Mouse (Mus musculus) kidney, embryonic 16.5 days (tissue): ENCODE measurements around the gene Bicd2. TPM values are rescaled to one million over a fixed set of nuclear protein-coding genes. Genes with fewer than 3 reads are reported as not detected.

ENCODE experiments used
- ATAC-seq: fragments of 200-750 bp; cut with Nextera tagmentation; 2 replicates; pipeline ENCODE4 v1.8.0; 2017; ENCODE audit warnings: moderate TSS enrichment; ENCODE audit not compliant: low FRiP score, low TSS enrichment
- H3K27ac ChIP-seq: fragments of 300-500 bp; sonication (generic); 2 replicates; pipeline ENCODE4 v1.5.1; 2014; ENCODE audit warnings: low read length
- H3K27me3 ChIP-seq: fragments of 300-500 bp; sonication (generic); 2 replicates; pipeline ENCODE4 v1.6.1; 2014; ENCODE audit warnings: low read length, control low read depth, mixed read lengths; ENCODE audit not compliant: insufficient read depth
- H3K36me3 ChIP-seq: fragments of 300-500 bp; sonication (generic); 2 replicates; pipeline ENCODE4 v1.6.1; 2014; ENCODE audit warnings: low read length, control low read depth, mixed read lengths; ENCODE audit not compliant: insufficient read depth
- H3K4me1 ChIP-seq: fragments of 300-500 bp; sonication (generic); 2 replicates; pipeline ENCODE4 v1.6.1; 2014; ENCODE audit warnings: low read length, control low read depth, mixed read lengths; ENCODE audit not compliant: insufficient read depth
- H3K4me2 ChIP-seq: fragments of 300-500 bp; sonication (generic); replicated peaks from 2 replicates; pipeline ENCODE4 v1.6.1; 2014; ENCODE audit warnings: low read depth, low read length
- H3K4me3 ChIP-seq: fragments of 300-500 bp; sonication (generic); 2 replicates; pipeline ENCODE4 v1.5.1; 2014; ENCODE audit warnings: mild to moderate bottlenecking, low read length
- H3K9ac ChIP-seq: fragments of 300-500 bp; sonication (generic); replicated peaks from 2 replicates; pipeline ENCODE4 v1.6.1; 2014; ENCODE audit warnings: low read length
- H3K9me3 ChIP-seq: fragments of 300-500 bp; sonication (generic); 2 replicates; pipeline ENCODE4 v1.6.1; 2016; ENCODE audit warnings: low read length, control low read depth
- WGBS: fragments of 180-500 bp; shearing (Covaris S2); extraction: QIAGEN DNeasy Blood & Tissue Kit; methylation state at CpG from one replicate; pipeline ENCODE4 v1.1.7; 2014; 5-methylcytosine and 5-hydroxymethylcytosine counted together
- polyA plus RNA-seq: library from polyadenylated mRNA; unstranded; fragments of >200 nt; fragmentation: Nextera tagmentation; extraction: Ambion mirVana; gene quantifications from 2 replicates; pipeline ENCODE4 v1.2.1, GENCODE M21; 2015

The Bicd2 gene
- polyA plus RNA-seq, 1 experiment from 2014 or later: 29.4 TPM

GRCm38 (mm10) chr13:49391374-49391773, 50.0 kb downstream of the Bicd2 start:
- peaks cover 8% of the 10 kb centered on the region; the same call in 1 of the 2 replicates for H3K36me3 ChIP-seq
- WGBS: 97% methylated on average over 2 of the region's 2 CpGs
- H3K9ac ChIP-seq: no peak overlapping the region
- peaks cover 4% of the 10 kb centered on the region; the same call in 1 of the 2 replicates for H3K9me3 ChIP-seq
- no peaks in the 10 kb centered on the region for H3K4me1 ChIP-seq
- no peaks in the 10 kb centered on the region for H3K27me3 ChIP-seq
- no peak overlapping the region for H3K4me3 ChIP-seq
- no peak for ATAC-seq
- H3K27ac ChIP-seq: no peak overlapping the region
- no peak overlapping the region for H3K4me2 ChIP-seq

DNA sequence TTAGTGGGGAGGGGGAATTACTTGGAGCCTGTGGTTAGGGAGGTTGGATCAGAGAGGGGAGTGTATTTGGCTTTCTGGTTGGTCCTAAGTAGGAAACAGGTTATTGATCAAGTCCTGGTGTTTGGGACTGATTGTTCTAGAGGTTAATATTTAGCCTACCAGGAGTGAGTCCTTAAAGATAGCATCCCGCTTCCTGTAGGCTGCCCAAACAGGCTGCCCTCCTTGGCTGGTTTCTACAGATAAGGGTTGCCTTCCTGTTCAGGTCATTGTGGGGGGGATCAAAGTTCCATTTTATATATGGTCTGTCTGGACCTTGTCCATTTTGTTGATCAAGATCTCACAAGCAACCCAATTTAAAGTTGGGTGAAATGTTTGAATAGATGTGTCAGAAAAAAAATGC, 52.2 kb downstream of the Bicd2 start:
- H3K4me3 ChIP-seq: no peak overlapping the region
- ATAC-seq: no peak
- no peaks in the 10 kb centered on the region for H3K4me1 ChIP-seq
- peaks cover 4% of the 10 kb centered on the region; the same call in 1 of the 2 replicates for H3K9me3 ChIP-seq
- WGBS: 86% methylated on average over 1 of the region's 1 CpGs
- H3K4me2 ChIP-seq: no peak overlapping the region
- no peaks in the 10 kb centered on the region; the same call in 1 of the 2 replicates for H3K36me3 ChIP-seq
- no peaks in the 10 kb centered on the region for H3K27me3 ChIP-seq
- H3K27ac ChIP-seq: no peak overlapping the region
- H3K9ac ChIP-seq: no peak overlapping the region

DNA sequence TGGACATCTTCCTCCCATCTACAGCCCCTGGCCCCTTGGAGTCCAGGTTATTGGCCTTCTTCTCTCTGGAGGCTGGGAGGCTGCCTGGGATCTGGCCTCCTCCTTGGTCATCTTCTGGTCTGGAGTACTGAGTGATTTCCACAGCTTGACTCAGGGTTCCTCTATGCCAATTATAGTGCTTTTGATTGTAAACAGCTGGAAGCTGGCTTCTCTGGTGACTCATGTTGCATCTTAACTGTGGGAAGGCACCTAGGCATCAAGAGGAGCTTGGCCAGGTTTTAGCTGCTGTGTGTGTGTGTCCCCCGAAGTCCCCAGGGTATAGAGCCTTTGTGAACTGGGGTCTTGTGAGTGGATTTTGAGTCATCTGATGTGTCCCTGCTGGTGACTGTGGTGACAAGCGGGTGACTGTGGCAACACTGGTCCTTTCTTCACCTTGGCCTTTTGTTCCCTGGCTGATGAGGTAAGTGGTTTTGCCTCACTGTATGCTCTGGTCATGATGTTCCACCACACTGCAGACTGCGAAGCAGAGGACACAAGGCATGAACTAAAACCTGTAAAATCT, 53.6 kb downstream of the Bicd2 start:
- no peaks in the 10 kb centered on the region for H3K4me1 ChIP-seq
- H3K4me3 ChIP-seq: no peak overlapping the region
- no peak for ATAC-seq
- WGBS: 96% methylated on average over 3 of the region's 3 CpGs
- no peaks in the 10 kb centered on the region for H3K27me3 ChIP-seq
- H3K27ac ChIP-seq: no peak overlapping the region
- no peaks in the 10 kb centered on the region for H3K36me3 ChIP-seq
- peaks cover 4% of the 10 kb centered on the region; the same call in 1 of the 2 replicates for H3K9me3 ChIP-seq
- H3K4me2 ChIP-seq: no peak overlapping the region
- no peak overlapping the region for H3K9ac ChIP-seq

DNA sequence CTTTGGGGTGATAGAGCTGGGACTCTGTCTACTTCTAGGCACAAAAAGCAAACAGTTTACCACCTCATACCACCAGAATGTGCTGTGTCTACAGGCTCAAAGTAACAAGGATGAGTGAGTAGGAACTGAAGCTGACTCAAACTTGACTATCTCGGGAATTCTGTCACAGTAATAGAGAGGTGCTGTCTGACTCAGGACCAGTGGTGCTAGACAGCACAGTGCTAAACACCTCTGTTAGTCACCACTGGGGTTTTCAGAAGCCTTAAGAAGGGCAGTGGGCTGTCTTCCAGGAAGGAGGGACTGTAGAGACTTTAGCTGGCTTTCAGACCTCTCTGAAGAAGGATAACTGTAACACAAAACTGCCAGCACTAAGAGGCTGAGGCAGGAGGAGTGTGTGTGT, 55.4 kb downstream of the Bicd2 start:
- H3K4me2 ChIP-seq: no peak overlapping the region
- no peak for ATAC-seq
- H3K36me3 ChIP-seq: no peaks in the 10 kb centered on the region
- H3K9ac ChIP-seq: no peak overlapping the region
- 81% methylated on average over 1 of the region's 1 CpGs for WGBS
- H3K27ac ChIP-seq: no peak overlapping the region
- no peaks in the 10 kb centered on the region for H3K9me3 ChIP-seq
- no peak overlapping the region for H3K4me3 ChIP-seq
- H3K27me3 ChIP-seq: no peaks in the 10 kb centered on the region
- no peaks in the 10 kb centered on the region for H3K4me1 ChIP-seq

DNA sequence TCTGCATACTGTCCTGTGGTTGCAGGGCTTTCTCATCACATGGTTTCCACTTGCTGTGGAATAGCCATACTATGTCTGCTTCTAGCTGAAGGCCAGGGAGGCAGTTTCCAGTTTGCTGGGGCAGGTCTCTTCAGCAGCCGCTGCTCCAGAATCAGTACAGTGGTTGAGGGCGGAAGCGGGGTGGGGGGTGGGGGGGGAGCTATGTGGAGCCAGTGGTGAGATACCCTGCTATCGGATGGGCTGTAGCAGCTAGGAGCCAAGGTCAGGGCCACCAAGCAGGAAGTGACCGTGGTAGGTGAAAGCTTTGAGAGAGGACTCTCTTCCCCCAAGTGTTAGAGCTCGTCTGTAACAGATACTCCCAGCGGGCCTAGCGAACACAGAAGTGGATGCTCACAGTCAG, 56.8 kb downstream of the Bicd2 start:
- no peak for ATAC-seq
- 77% methylated on average over 8 of the region's 8 CpGs for WGBS
- Histone ChIP-seq H3K27ac (no peak overlapping the region), H3K9ac (no peak overlapping the region), H3K4me2 (no peak overlapping the region), H3K4me1 (no peaks in the 10 kb centered on the region), H3K9me3 (no peaks in the 10 kb centered on the region), H3K27me3 (no peaks in the 10 kb centered on the region), H3K4me3 (no peak overlapping the region), H3K36me3 (no peaks in the 10 kb centered on the region)

DNA sequence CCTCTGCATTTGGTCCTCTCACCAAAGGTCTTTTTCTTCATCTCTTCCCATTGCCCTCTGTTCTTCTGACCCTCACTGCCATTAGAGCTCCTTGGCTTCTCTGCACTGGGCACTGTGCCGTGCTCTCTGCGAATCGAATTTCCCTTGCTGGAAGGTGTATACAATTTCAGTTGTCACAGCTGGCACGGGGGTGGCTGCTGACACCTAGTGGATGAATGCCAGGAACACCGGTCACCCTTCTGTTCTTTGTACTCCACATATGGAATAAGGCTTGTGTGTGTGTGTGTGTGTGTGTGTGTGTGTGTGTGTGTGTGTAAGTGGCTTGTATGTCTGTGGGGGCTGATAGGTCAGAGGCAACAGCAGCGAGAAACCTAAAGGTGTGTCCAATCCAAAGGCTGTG, 58.8 kb downstream of the Bicd2 start:
- Histone ChIP-seq H3K4me1 (no peaks in the 10 kb centered on the region), H3K9ac (no peak overlapping the region), H3K27ac (no peak overlapping the region), H3K4me2 (no peak overlapping the region), H3K36me3 (no peaks in the 10 kb centered on the region), H3K9me3 (no peaks in the 10 kb centered on the region), H3K27me3 (no peaks in the 10 kb centered on the region), H3K4me3 (no peak overlapping the region)
- ATAC-seq: peak; percentile 77
- 27% methylated on average over 6 of the region's 6 CpGs for WGBS

DNA sequence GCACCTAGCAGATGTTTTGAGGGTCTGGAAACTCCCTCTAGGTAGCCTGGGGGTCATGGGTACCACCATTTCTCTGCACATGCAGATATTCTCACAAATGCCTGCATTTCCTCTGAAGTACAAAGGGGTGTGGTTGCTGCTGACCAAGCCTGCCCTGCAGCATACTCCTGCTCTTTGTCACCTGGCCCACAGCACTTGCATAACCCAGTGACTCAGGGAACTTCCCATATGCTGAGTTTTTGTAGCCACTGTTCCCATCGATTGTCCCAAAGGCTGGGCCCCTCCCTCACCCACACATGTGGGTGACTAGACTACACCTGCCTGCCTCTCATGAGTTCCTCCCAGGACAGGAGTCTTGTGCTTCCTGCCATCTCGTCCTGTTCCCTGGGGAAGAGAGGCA, 61.2 kb downstream of the Bicd2 start:
- Histone ChIP-seq H3K4me1 (no peaks in the 10 kb centered on the region), H3K27ac (no peak overlapping the region), H3K9ac (no peak overlapping the region), H3K9me3 (no peaks in the 10 kb centered on the region), H3K4me3 (no peak overlapping the region), H3K4me2 (no peak overlapping the region), H3K36me3 (no peaks in the 10 kb centered on the region), H3K27me3 (no peaks in the 10 kb centered on the region)
- ATAC-seq: no peak; the same call in 1 of the 2 replicates
- WGBS: 68% methylated on average over 2 of the region's 2 CpGs

DNA sequence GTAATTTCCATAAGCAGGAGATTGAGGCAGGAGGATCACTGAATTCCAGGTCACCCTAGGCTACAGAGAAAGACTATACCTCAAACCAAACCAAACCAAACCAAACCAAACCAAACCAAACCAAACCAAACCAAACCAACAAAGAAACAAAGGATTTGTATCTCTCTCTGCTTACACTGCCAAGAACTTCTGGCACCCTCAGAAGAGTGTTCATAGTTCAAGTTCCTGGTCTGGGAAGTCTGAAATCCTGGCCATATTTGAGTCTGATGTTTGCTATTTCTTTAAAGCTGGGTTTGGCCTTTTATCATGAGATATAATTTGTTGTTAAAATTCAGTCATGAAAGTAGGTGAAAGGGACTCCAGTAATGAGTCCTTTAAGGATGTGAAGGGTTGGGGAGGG, 66.4 kb downstream of the Bicd2 start:
- no peak for ATAC-seq
- no peaks in the 10 kb centered on the region for H3K27me3 ChIP-seq

GRCm38 (mm10) chr13:49420754-49421605, 79.6 kb downstream of the Bicd2 start, which contains the start of gene Ippk:
Gene Ippk, plus strand, starts transcription at chr13:49421249.
- Histone ChIP-seq H3K4me1 (peaks cover 24% of the 10 kb centered on the region), H3K4me2 (peak within 1 kb of the TSS; percentile 94), H3K9me3 (no peaks in the 10 kb centered on the region), H3K27ac (peak within 1 kb of the TSS; percentile 86), H3K27me3 (no peaks in the 10 kb centered on the region), H3K4me3 (peak within 1 kb of the TSS; percentile 95), H3K36me3 (no peaks in the 10 kb centered on the region), H3K9ac (peak within 1 kb of the TSS; percentile 88)
- ATAC-seq: peak; percentile 99
- under 1% methylated on average over 68 of the region's 69 CpGs for WGBS

More for the DNA sequence above, 66.4 kb downstream of the Bicd2 start:
- H3K4me3 ChIP-seq: no peak overlapping the region
- H3K9me3 ChIP-seq: no peaks in the 10 kb centered on the region
- no peaks in the 10 kb centered on the region for H3K4me1 ChIP-seq
- H3K4me2 ChIP-seq: no peak overlapping the region
- H3K27ac ChIP-seq: no peak overlapping the region
- H3K36me3 ChIP-seq: no peaks in the 10 kb centered on the region
- no peak overlapping the region for H3K9ac ChIP-seq

GRCm38 (mm10) chr13:49421606-49421917, 80.2 kb downstream of the Bicd2 start:
- WGBS: 1% methylated on average over 15 of the region's 15 CpGs
- Histone ChIP-seq H3K9me3 (no peaks in the 10 kb centered on the region), H3K27me3 (no peaks in the 10 kb centered on the region), H3K36me3 (no peaks in the 10 kb centered on the region), H3K4me2 (peak overlapping the region; percentile 94), H3K4me3 (peak overlapping the region; percentile 95), H3K27ac (peak overlapping the region; percentile 71; the same call in 1 of the 2 replicates), H3K4me1 (peaks cover 24% of the 10 kb centered on the region), H3K9ac (peak overlapping the region; percentile 88)
- ATAC-seq: peak; percentile 57; the same call in 1 of the 2 replicates
